ENCODE assay signal across 9 mouse cellular contexts in genomic region chr10:87596361-87597074, GRCm38 (mm10).
A peak's percentile ranks its signal among the peaks of the same experiment; 100 is the strongest.
DNase-seq lines count a peak whose midpoint lies in the region; ATAC-seq and TF ChIP-seq lines count a peak whose summit lies in the region.
"Had no signal": no experiment of that assay in that cellular context is flagged by ENCODE, and none has a peak within 500 bp of the region (broad histone marks: within the 10 kb centered on the region; RNA-seq: fewer than 3 reads in every experiment).

No protein-coding gene starts in this region.

- H3K4me3 ChIP-seq in CH12.LX (replicated peaks in 1 of 3; ENCODE audit: low read depth in 2 of 3, low read length in 2 of 3, poor library complexity in 1 of 3), result peak overlapping the region in 1 of 3 experiments; percentile 27
- no peak overlapping the region for H3K4me3 ChIP-seq in midbrain, embryonic 10.5 days
- H3K4me3 ChIP-seq: limb, embryonic 15.5 days had no signal

- H3K9me3 ChIP-seq in CH12.LX (replicated peaks; ENCODE audit: low read length), result no peaks in the 10 kb centered on the region
- H3K9me3 ChIP-seq in midbrain, embryonic 10.5 days (replicated peaks), result no peaks in the 10 kb centered on the region
- H3K9me3 ChIP-seq: limb, embryonic 15.5 days had no signal

- H3K27ac ChIP-seq in CH12.LX (ENCODE audit: insufficient read depth, low read depth), result no peak overlapping the region
- H3K27ac ChIP-seq in midbrain, embryonic 10.5 days (replicated peaks), result no peak overlapping the region
- H3K27ac ChIP-seq: limb, embryonic 15.5 days had no signal

- H3K79me2 ChIP-seq in CH12.LX (replicated peaks; ENCODE audit: control insufficient read depth, extremely low read depth, insufficient read depth, poor library complexity, severe bottlenecking), result no peaks in the 10 kb centered on the region

- TF ChIP-seq CTCF in CH12.LX (conservative IDR thresholded peaks at IDR 0.05 in 1 of 2, IDR thresholded peaks at IDR 0.05 in 1 of 2; ENCODE audit: low read depth in 2 of 2, low read length in 2 of 2), result peak; percentile 32 to 88; a peak in 2 of 4 replicates

- dilution Hi-C loops in CH12.LX (cut with MboI; ENCODE audit: extremely low pct_ligation_motif_present, extremely low pct_unique_long_range_greater_than_20kb, low sequenced_read_pairs), result no loop called here

- H3K4me1 ChIP-seq in CH12.LX (ENCODE audit: control insufficient read depth in 1 of 2, insufficient read depth in 2 of 2), result peaks cover 0 to 15% of the 10 kb centered on the region in 2 experiments; a peak in 2 of 4 replicates
- H3K4me1 ChIP-seq in midbrain, embryonic 10.5 days, result peaks cover 4% of the 10 kb centered on the region; the same call in 1 of the 2 replicates
- H3K4me1 ChIP-seq: limb, embryonic 15.5 days had no signal

- H3K36me3 ChIP-seq in CH12.LX (replicated peaks in 1 of 2; ENCODE audit: control insufficient read depth in 1 of 2, insufficient read depth in 1 of 2, low read length in 1 of 2), result no peaks in the 10 kb centered on the region
- H3K36me3 ChIP-seq in midbrain, embryonic 10.5 days, result no peaks in the 10 kb centered on the region
- no peaks in the 10 kb centered on the region for H3K36me3 ChIP-seq in splenic B cell, adult 2 months (ENCODE audit: control insufficient read depth, insufficient read depth, low read length, poor library complexity, severe bottlenecking)
- H3K36me3 ChIP-seq: limb, embryonic 15.5 days had no signal

- no peak for TF ChIP-seq EP300 in CH12.LX (IDR thresholded peaks at IDR 0.05; ENCODE audit: low read length)

- in situ Hi-C loops in CH12.LX (cut with MboI; ENCODE audit: low pct_ligation_motif_present, low pct_unique_long_range_greater_than_20kb, low sequenced_read_pairs), result no loop called here

- peak overlapping the region; percentile 93 for H3K4me2 ChIP-seq in CH12.LX (ENCODE audit: insufficient read depth, low read depth, poor library complexity, severe bottlenecking)
- H3K4me2 ChIP-seq: limb, embryonic 15.5 days had no signal

- H3K9ac ChIP-seq in CH12.LX (ENCODE audit: insufficient read depth, low read depth), result no peak overlapping the region; the same call in 1 of the 2 replicates
- H3K9ac ChIP-seq: limb, embryonic 15.5 days had no signal

- peaks cover 2% of the 10 kb centered on the region for H3K27me3 ChIP-seq in CH12.LX (replicated peaks)
- H3K27me3 ChIP-seq in midbrain, embryonic 10.5 days (ENCODE audit: low read depth, poor library complexity, severe bottlenecking), result no peaks in the 10 kb centered on the region
- no peaks in the 10 kb centered on the region for H3K27me3 ChIP-seq in splenic B cell, adult 2 months (ENCODE audit: control insufficient read depth, insufficient read depth, low read length, poor library complexity, severe bottlenecking)
- H3K27me3 ChIP-seq: limb, embryonic 15.5 days had no signal

- TF ChIP-seq POLR2A in CH12.LX (IDR thresholded peaks at IDR 0.05; ENCODE audit: low read depth, low read length), result no peak

- WGBS in midbrain, embryonic 10.5 days, result 48% methylated on average over 5 of the region's 5 CpGs

- DNase-seq in gastrocnemius, adult 18-20 months (ENCODE audit: low spot score), result peak; percentile 46
- no peak for DNase-seq in gastrocnemius, adult 8-10 months (ENCODE audit: low spot score in 2 of 2)
- DNase-seq in CH12.LX (ENCODE audit: extremely low read depth), result peak; percentile 83
- DNase-seq in cerebellum, postnatal 10 days, result peak; percentile 74 to 81
- peak; percentile 29 to 66 for DNase-seq in layer of hippocampus, postnatal 14 days (ENCODE audit: low spot score in 2 of 2)
- peak; percentile 38 for DNase-seq in midbrain, embryonic 10.5 days (ENCODE audit: low spot score)
- DNase-seq in splenic B cell, adult 2 months (ENCODE audit: low read depth, low spot score), result peak; percentile 23

- ATAC-seq in granulocyte monocyte progenitor cell, adult 5-6 weeks (replicated peaks; ENCODE audit: poor library complexity, severe bottlenecking), result peak; percentile 86

- TF ChIP-seq RAD21 in CH12.LX (IDR thresholded peaks at IDR 0.05; ENCODE audit: low read depth, low read length), result peak; percentile 90

TF ChIP-seq in CH12.LX, 34 proteins besides CTCF, POLR2A, EP300 and RAD21:
- TF ChIP-seq ZC3H11A (IDR thresholded peaks at IDR 0.05; ENCODE audit: low read depth, low read length), result peak; percentile 14; the same call in 1 of the 2 replicates
- 0 out of 2 replicates have a peak, but pooled peaks have one; percentile 13 for TF ChIP-seq MAZ (IDR thresholded peaks at IDR 0.05; ENCODE audit: low read depth, low read length)
- peak; percentile 76 for TF ChIP-seq SMC3 (IDR thresholded peaks at IDR 0.05; ENCODE audit: low read depth, low read length)
- TF ChIP-seq HCFC1 (IDR thresholded peaks at IDR 0.05; ENCODE audit: low read depth, low read length), result no peak
- no peak for TF ChIP-seq JUN (IDR thresholded peaks at IDR 0.05; ENCODE audit: insufficient read depth, low read depth, low read length)
- TF ChIP-seq ETS1 (conservative IDR thresholded peaks at IDR 0.05; ENCODE audit: low read depth, low read length), result no peak
- TF ChIP-seq CHD2 (IDR thresholded peaks at IDR 0.05; ENCODE audit: low read length), result no peak
- peak; percentile 53; the same call in 1 of the 2 replicates for TF ChIP-seq IRF4 (IDR thresholded peaks at IDR 0.05; ENCODE audit: low read depth, low read length)

Comparison
In these comparisons a context has a peak if more than half of its experiments do, and no peak if none do; other contexts are left out.
1. DNase-seq: peak in gastrocnemius, adult 18-20 months (single experiment), CH12.LX (single experiment), cerebellum, postnatal 10 days (2 of 2), layer of hippocampus, postnatal 14 days (2 of 2), midbrain, embryonic 10.5 days (single experiment) and splenic B cell, adult 2 months (single experiment); none in gastrocnemius, adult 8-10 months (0 of 2).